Mouse (Mus musculus) left cerebral cortex, postnatal 25 days (tissue): Measurements from ENCODE around the gene Rufy4. TPM values are rescaled to one million over a fixed set of nuclear protein-coding genes. Genes with fewer than 3 reads are reported as not detected.

Experiments used
- DNase-seq, 2 experiments: peaks; one replicate each; pipeline ENCODE4 v3.0.0; 2022; ENCODE audit warnings: low spot score in 2 of 2, mixed read lengths in 1 of 2
- intact Hi-C: fragments of 180-260 bp; cut with DNase I; formaldehyde crosslinking; loops from one replicate; pipeline ENCODE4 v1.15.1; 2025
- total RNA-seq, 2 experiments: library from RNA; stranded (reverse); gene quantifications; 2 replicates each; pipeline ENCODE4 v1.2.3; 2021

The Rufy4 gene
- total RNA-seq, 2 experiments from 2014 or later, result not detected

- no peak for DNase-seq
- intact Hi-C loops, result no loop called here
Observed at GRCm38 (mm10) chr1:74194445-74194844, 69.1 kb downstream of the Rufy4 start, which contains the start of gene Cxcr1. TSS of gene Cxcr1 (minus strand) at chr1:74194631.

DNA sequence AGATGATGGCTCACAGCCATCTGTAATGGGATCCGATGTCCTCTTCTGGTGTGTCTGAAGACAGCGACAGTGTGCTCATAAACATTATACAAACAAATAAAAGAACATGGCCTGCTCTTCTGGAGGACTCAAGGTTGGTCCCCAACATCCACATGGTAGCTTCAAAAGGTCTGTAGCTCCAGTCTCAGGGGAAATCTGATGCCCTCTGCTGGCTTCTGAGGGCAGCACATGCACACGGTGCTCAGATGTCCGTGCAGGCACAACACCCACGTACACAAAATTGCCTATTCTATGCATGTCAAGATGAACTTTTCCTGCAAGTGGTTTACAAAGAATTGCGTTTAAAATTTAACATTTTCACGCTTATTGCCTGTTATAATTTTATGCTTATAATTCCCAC is 70.6 kb downstream of the Rufy4 start:
- intact Hi-C loops, result loop anchor here (2.0 kb wide), 1 partner anchor 293 kb away; no protein-coding TSS in a partner anchor
- DNase-seq, result no peak

DNA sequence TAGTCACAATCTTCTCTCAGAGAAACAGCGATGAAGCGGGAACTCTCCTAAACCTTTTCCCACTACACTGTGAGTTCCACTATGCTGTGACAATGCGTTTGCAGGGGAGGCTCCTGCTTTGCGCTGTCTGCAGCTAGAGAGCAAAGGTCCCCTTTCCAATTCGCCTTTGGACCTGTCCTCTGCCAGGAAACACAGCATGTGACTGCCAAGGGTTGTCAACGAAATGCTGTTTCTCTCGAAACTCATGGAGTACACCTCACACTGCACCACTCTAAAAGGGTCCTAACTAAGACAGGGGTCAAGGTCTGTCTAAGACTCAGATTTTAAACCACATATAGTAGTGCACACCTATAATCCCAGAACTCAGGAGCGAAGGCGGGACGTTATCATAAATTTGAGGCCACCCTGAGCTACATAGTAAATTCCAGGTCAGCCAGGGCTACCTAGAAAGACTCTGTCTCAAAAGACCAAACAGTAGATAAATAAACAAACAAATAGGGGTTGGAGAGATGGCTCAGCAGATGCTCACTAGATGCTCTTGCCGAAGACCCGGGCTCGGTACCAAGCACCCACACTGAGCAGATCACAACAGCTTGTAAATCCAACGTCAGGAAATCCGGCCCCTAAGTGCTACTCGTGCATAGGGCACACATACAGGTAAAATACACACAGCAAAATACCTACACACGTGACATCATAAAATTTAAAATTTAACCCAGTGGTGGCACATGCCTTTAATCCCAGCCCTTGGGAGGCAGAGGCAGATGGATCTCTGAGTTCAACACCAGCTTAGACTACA is 71.5 kb downstream of the Rufy4 start:
- DNase-seq, result no peak
- intact Hi-C loops, result loop anchor here (2.0 kb wide), 1 partner anchor 294 kb away; no protein-coding TSS in a partner anchor

Other genes with a start within 250 kb of the Rufy4 start
- gene Tns1, start 1.1 kb upstream of the Rufy4 start, total RNA-seq, result 10 to 100 TPM; 35.1 to 40.3 TPM
- not detected for gene Cxcr2, start 28.4 kb downstream of the Rufy4 start, total RNA-seq
- not detected for gene Cxcr1, start 69.1 kb downstream of the Rufy4 start, total RNA-seq
- 100 to 1,000 TPM; 266 to 287 TPM for gene Arpc2, start 110.5 kb downstream of the Rufy4 start, total RNA-seq
- not detected for gene Gpbar1, start 153.0 kb downstream of the Rufy4 start, total RNA-seq
- gene Aamp, start 159.2 kb downstream of the Rufy4 start, total RNA-seq, result 100 to 1,000 TPM; 137 to 139 TPM
- gene Pnkd, start 159.4 kb downstream of the Rufy4 start, total RNA-seq, result 100 to 1,000 TPM; 151 to 152 TPM
- gene Tmbim1, start 180.1 kb downstream of the Rufy4 start, total RNA-seq, result 10 to 100 TPM; 21.8 to 22.9 TPM
- gene Catip, start 236.6 kb downstream of the Rufy4 start, total RNA-seq, result under 1 TPM; 0.55 to 0.80 TPM
- gene Slc11a1, start 249.7 kb downstream of the Rufy4 start, total RNA-seq, result 1 to 10 TPM; 3.3 to 4.1 TPM